Mouse (Mus musculus): Measurements from ENCODE around the gene Ncoa5. TPM values are rescaled to one million over a fixed set of nuclear protein-coding genes. Genes with fewer than 3 reads are reported as not detected.

Gene Ncoa5
- polyA plus RNA-seq, 1 experiment from 2014 or later: 36.0 TPM

DNA sequence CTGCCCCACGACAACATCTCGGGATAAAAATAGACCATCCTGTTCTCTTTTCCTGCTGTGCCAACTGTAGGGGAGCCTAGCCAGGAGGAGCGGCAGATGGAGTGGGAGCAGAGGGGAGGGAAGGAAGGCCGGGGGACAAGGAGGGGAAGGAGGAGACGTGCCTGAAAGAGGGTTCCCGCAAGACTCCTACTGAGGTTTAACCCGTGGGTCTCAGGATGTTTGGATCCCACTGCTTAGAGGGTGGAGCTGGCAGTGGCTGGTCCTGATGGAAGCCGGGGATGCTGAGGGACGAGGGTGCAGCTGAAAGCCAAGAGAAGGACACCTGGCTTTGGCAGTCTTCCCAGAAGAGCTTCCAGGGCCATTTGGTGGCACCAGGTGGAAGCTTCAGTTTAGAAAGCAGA, 38.7 kb upstream of the Ncoa5 start:
- ATAC-seq (replicated peaks; ENCODE audit: insufficient number of reproducible peaks, low FRiP score, low TSS enrichment): no peak
- H3K4me2 ChIP-seq: no peak overlapping the region

DNA sequence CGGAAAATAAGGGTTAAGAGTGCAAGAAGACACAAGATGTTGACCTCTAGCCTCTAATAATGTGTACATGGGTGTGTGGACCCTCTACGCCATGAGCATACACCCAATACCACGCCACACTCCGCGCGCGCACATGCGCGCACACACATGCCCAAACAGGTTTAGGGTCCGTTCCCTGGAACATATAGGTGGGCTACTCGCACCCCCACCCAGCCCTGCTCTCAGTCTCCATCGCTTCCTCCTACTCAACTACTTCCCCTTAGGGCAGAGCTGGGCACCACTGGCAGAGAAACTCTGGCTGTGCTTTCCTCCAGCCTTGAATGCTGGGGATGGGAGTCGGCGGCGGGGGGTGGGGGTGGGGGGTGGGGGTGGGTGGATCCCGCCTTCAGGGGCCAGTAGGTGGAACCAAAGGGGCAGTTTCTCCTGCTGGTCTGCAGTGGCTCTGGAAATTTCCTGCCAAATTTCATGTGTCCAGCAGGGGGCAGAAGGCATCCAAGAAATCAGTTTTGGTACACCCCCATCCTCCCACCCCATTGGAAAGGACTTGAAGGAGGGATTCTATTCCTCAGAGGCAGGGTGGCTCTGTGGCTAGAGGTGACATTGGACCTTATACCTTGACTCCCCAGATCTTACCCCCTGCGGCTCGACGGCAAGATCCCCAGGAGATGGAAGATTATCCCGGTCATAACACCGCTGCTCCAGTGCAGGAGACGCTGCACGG, 35.6 kb upstream of the Ncoa5 start:
- Histone ChIP-seq H3K4me1 (ENCODE audit: control insufficient read depth, insufficient read depth, low read length) (no peaks in the 10 kb centered on the region), H3K27me3 (ENCODE audit: control insufficient read depth, insufficient read depth, low read length) (peaks cover 51% of the 10 kb centered on the region), H3K9ac (ENCODE audit: low read depth, low read length) (no peak overlapping the region), H3K27ac (ENCODE audit: low read depth, low read length) (no peak overlapping the region), H3K4me2 (peak overlapping the region; percentile 11; the same call in 1 of the 2 replicates), H3K36me3 (ENCODE audit: control insufficient read depth, insufficient read depth, low read length) (no peaks in the 10 kb centered on the region), H3K4me3 (ENCODE audit: low read depth, low read length) (no peak overlapping the region), H3K9me3 (replicated peaks; ENCODE audit: control insufficient read depth, low read length) (no peaks in the 10 kb centered on the region)
- 24% methylated on average over 23 of the region's 23 CpGs for WGBS (ENCODE audit: insufficient replicate concordance)
- ATAC-seq (replicated peaks; ENCODE audit: insufficient number of reproducible peaks, low FRiP score, low TSS enrichment): no peak

More for the DNA sequence above, 38.7 kb upstream of the Ncoa5 start:
- Histone ChIP-seq H3K9me3 (replicated peaks; ENCODE audit: control insufficient read depth, low read length) (no peaks in the 10 kb centered on the region), H3K4me3 (ENCODE audit: low read depth, low read length) (no peak overlapping the region), H3K4me1 (ENCODE audit: control insufficient read depth, insufficient read depth, low read length) (no peaks in the 10 kb centered on the region), H3K27ac (ENCODE audit: low read depth, low read length) (no peak overlapping the region), H3K27me3 (ENCODE audit: control insufficient read depth, insufficient read depth, low read length) (peaks cover 80% of the 10 kb centered on the region), H3K9ac (ENCODE audit: low read depth, low read length) (no peak overlapping the region), H3K36me3 (ENCODE audit: control insufficient read depth, insufficient read depth, low read length) (no peaks in the 10 kb centered on the region)
- 15% methylated on average over 9 of the region's 9 CpGs for WGBS (ENCODE audit: insufficient replicate concordance)

DNA sequence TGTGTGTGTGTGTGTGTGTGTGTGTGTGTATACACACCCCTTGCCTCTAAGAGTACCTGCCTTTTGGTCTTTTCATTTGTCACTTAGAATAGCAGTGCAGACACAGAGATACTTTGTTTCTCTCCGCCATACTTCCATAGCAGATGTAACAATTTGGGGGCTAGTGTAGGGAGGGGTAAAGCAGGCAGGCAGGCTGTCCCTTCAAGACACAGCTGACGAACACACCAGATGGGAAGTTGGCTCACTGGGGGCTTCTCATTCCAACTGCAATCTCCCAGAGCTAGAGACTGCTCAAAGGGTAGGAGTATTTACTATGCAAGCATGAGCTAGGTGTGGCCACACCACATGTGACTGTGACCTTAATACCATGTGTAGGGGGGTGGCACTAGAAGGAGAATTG, 34.1 kb upstream of the Ncoa5 start:
- Histone ChIP-seq H3K36me3 (ENCODE audit: control insufficient read depth, insufficient read depth, low read length) (no peaks in the 10 kb centered on the region), H3K9me3 (replicated peaks; ENCODE audit: control insufficient read depth, low read length) (no peaks in the 10 kb centered on the region), H3K27me3 (ENCODE audit: control insufficient read depth, insufficient read depth, low read length) (peaks cover 39% of the 10 kb centered on the region), H3K27ac (ENCODE audit: low read depth, low read length) (no peak overlapping the region), H3K4me1 (ENCODE audit: control insufficient read depth, insufficient read depth, low read length) (no peaks in the 10 kb centered on the region), H3K4me3 (ENCODE audit: low read depth, low read length) (no peak overlapping the region), H3K9ac (ENCODE audit: low read depth, low read length) (no peak overlapping the region), H3K4me2 (no peak overlapping the region)
- 70% methylated on average over 2 of the region's 2 CpGs for WGBS (ENCODE audit: insufficient replicate concordance)
- no peak for ATAC-seq (replicated peaks; ENCODE audit: insufficient number of reproducible peaks, low FRiP score, low TSS enrichment)

GRCm38 (mm10) chr2:165064489-165064888, 29.8 kb upstream of the Ncoa5 start:
- Histone ChIP-seq H3K36me3 (ENCODE audit: control insufficient read depth, insufficient read depth, low read length) (no peaks in the 10 kb centered on the region), H3K4me3 (ENCODE audit: low read depth, low read length) (no peak overlapping the region), H3K27me3 (ENCODE audit: control insufficient read depth, insufficient read depth, low read length) (peaks cover 9% of the 10 kb centered on the region), H3K9me3 (replicated peaks; ENCODE audit: control insufficient read depth, low read length) (no peaks in the 10 kb centered on the region), H3K9ac (ENCODE audit: low read depth, low read length) (no peak overlapping the region), H3K4me1 (ENCODE audit: control insufficient read depth, insufficient read depth, low read length) (no peaks in the 10 kb centered on the region), H3K4me2 (no peak overlapping the region), H3K27ac (ENCODE audit: low read depth, low read length) (no peak overlapping the region)
- no peak; the same call in 1 of the 2 replicates for ATAC-seq (replicated peaks; ENCODE audit: insufficient number of reproducible peaks, low FRiP score, low TSS enrichment)
- 51% methylated on average over 7 of the region's 7 CpGs for WGBS (ENCODE audit: insufficient replicate concordance)

- Histone ChIP-seq H3K4me2 (no peak overlapping the region), H3K27me3 (ENCODE audit: control insufficient read depth, insufficient read depth, low read length) (peaks cover 6% of the 10 kb centered on the region; the same call in 1 of the 2 replicates), H3K27ac (ENCODE audit: low read depth, low read length) (no peak overlapping the region), H3K4me1 (ENCODE audit: control insufficient read depth, insufficient read depth, low read length) (0 out of 2 replicates have a peak, but pooled peaks cover 2% of the 10 kb centered on the region), H3K9ac (ENCODE audit: low read depth, low read length) (no peak overlapping the region), H3K36me3 (ENCODE audit: control insufficient read depth, insufficient read depth, low read length) (no peaks in the 10 kb centered on the region), H3K9me3 (replicated peaks; ENCODE audit: control insufficient read depth, low read length) (no peaks in the 10 kb centered on the region), H3K4me3 (ENCODE audit: low read depth, low read length) (no peak overlapping the region)
- 70% methylated on average over 16 of the region's 16 CpGs for WGBS (ENCODE audit: insufficient replicate concordance)
- ATAC-seq (replicated peaks; ENCODE audit: insufficient number of reproducible peaks, low FRiP score, low TSS enrichment): no peak
Measured at GRCm38 (mm10) chr2:165061638-165062433, 27.2 kb upstream of the Ncoa5 start.

DNA sequence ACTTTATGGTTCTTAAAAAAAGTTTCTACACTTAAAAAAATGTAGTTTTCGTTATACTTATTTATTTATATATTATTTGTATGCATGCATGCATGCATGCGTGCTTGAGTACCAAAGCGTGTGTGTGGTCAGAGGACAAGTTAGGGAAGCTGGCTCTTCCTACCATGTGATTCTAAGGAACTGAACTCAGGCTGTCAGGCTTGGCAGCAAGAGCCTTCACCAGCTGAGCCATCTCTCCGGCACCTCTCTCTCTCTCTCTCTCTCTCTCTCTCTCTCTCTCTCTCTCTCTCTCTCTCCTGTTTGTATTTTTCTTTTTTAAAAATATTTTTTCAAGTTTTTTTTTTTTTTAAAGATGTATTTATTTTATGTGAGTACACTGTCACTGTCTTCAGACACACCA, 25.3 kb upstream of the Ncoa5 start:
- Histone ChIP-seq H3K4me1 (ENCODE audit: control insufficient read depth, insufficient read depth, low read length) (peaks cover 10% of the 10 kb centered on the region; the same call in 1 of the 2 replicates), H3K9ac (ENCODE audit: low read depth, low read length) (no peak overlapping the region), H3K27ac (ENCODE audit: low read depth, low read length) (no peak overlapping the region), H3K27me3 (ENCODE audit: control insufficient read depth, insufficient read depth, low read length) (peaks cover 7% of the 10 kb centered on the region; the same call in 1 of the 2 replicates), H3K9me3 (replicated peaks; ENCODE audit: control insufficient read depth, low read length) (no peaks in the 10 kb centered on the region), H3K36me3 (ENCODE audit: control insufficient read depth, insufficient read depth, low read length) (no peaks in the 10 kb centered on the region), H3K4me2 (no peak overlapping the region), H3K4me3 (ENCODE audit: low read depth, low read length) (no peak overlapping the region)
- ATAC-seq (replicated peaks; ENCODE audit: insufficient number of reproducible peaks, low FRiP score, low TSS enrichment): no peak
- WGBS (ENCODE audit: insufficient replicate concordance): 88% methylated on average over 4 of the region's 4 CpGs

DNA sequence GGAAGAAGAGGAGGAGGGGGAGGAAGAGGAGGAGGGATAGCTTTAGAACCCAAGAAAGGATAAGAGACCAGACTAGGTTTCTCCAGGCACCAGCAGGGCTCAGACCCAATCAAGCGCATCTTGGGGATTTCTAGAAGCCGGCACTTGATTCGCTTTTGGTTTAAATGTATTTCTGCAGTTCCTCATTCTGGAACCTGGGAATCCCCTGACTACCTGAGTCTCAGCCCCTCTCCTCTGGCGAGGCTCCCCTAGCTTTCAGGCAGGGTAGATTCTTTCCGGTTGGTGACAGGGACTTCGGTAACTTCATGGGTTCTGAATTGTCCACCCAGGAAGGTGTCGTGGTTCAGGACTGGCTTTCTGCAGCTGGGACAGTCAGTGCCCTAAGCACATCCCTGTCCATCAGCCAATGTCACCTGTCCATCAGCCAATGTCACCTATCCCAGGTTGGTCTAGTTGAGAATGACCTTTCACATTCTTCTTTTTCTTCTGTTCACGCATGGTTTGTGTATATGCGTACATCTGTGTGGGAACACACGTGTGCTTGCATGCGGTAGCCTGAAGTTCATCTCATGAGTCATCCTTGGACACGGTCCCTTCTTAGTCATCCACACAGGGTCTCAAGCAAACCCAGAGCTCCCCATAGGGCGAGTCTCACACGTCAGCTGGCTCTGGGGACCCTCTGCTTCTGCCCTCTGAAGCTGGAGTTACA, 21.9 kb upstream of the Ncoa5 start:
- no peak overlapping the region for H3K9ac ChIP-seq (ENCODE audit: low read depth, low read length)
- no peaks in the 10 kb centered on the region for H3K9me3 ChIP-seq (replicated peaks; ENCODE audit: control insufficient read depth, low read length)
- WGBS (ENCODE audit: insufficient replicate concordance): 66% methylated on average over 14 of the region's 14 CpGs
- H3K4me1 ChIP-seq (ENCODE audit: control insufficient read depth, insufficient read depth, low read length): peaks cover 12% of the 10 kb centered on the region; the same call in 1 of the 2 replicates
- no peaks in the 10 kb centered on the region for H3K36me3 ChIP-seq (ENCODE audit: control insufficient read depth, insufficient read depth, low read length)
- peak overlapping the region; percentile 63 for H3K4me2 ChIP-seq
- peaks cover 7% of the 10 kb centered on the region; the same call in 1 of the 2 replicates for H3K27me3 ChIP-seq (ENCODE audit: control insufficient read depth, insufficient read depth, low read length)
- peak overlapping the region; percentile 47 for H3K4me3 ChIP-seq (ENCODE audit: low read depth, low read length)
- peak; percentile 43; the same call in 1 of the 2 replicates for ATAC-seq (replicated peaks; ENCODE audit: insufficient number of reproducible peaks, low FRiP score, low TSS enrichment)
- H3K27ac ChIP-seq (ENCODE audit: low read depth, low read length): no peak overlapping the region

GRCm38 (mm10) chr2:165055905-165056304, 21.2 kb upstream of the Ncoa5 start:
- 3% methylated on average over 7 of the region's 7 CpGs for WGBS (ENCODE audit: insufficient replicate concordance)
- ATAC-seq (replicated peaks; ENCODE audit: insufficient number of reproducible peaks, low FRiP score, low TSS enrichment): 0 out of 2 replicates have a peak, but pooled peaks have one; percentile 41
- H3K4me3 ChIP-seq (ENCODE audit: low read depth, low read length): peak overlapping the region; percentile 47
- peak overlapping the region; percentile 28 for H3K9ac ChIP-seq (ENCODE audit: low read depth, low read length)
- no peaks in the 10 kb centered on the region for H3K9me3 ChIP-seq (replicated peaks; ENCODE audit: control insufficient read depth, low read length)
- 0 out of 2 replicates have a peak overlapping the region, but pooled peaks have one; percentile 1 for H3K27ac ChIP-seq (ENCODE audit: low read depth, low read length)
- H3K27me3 ChIP-seq (ENCODE audit: control insufficient read depth, insufficient read depth, low read length): peaks cover 7% of the 10 kb centered on the region; the same call in 1 of the 2 replicates
- H3K4me2 ChIP-seq: peak overlapping the region; percentile 63
- H3K4me1 ChIP-seq (ENCODE audit: control insufficient read depth, insufficient read depth, low read length): peaks cover 12% of the 10 kb centered on the region; the same call in 1 of the 2 replicates
- no peaks in the 10 kb centered on the region for H3K36me3 ChIP-seq (ENCODE audit: control insufficient read depth, insufficient read depth, low read length)
